Mouse (Mus musculus): ENCODE results near the gene Bicral. TPM values are rescaled to one million over a fixed set of nuclear protein-coding genes. Genes with fewer than 3 reads are reported as not detected.

The Bicral gene
- polyA plus RNA-seq, 1 experiment: 35.9 TPM

- WGBS: 54% methylated on average over 6 of the region's 6 CpGs
- H3K4me3 ChIP-seq (replicated peaks; ENCODE audit: insufficient read depth, low read depth, low read length): no peak overlapping the region
- DNase-seq: no peak
- no peaks in the 10 kb centered on the region for H3K27me3 ChIP-seq (ENCODE audit: control insufficient read depth, insufficient read depth, low read length)
- no peak overlapping the region for H3K27ac ChIP-seq (ENCODE audit: insufficient read depth, low read length)
- TF ChIP-seq POLR2A (IDR thresholded peaks at IDR 0.05; ENCODE audit: borderline replicate concordance, insufficient read depth, low read length): no peak
- no peak for TF ChIP-seq CTCF (IDR thresholded peaks at IDR 0.05; ENCODE audit: borderline replicate concordance, insufficient read depth, low read depth, low read length)
- peaks cover 38% of the 10 kb centered on the region for H3K4me1 ChIP-seq (ENCODE audit: control insufficient read depth, insufficient read depth, low read length)
These were observed 23.4 kb upstream of the Bicral start for GRCm38 (mm10) chr17:46881728-46882127.

GRCm38 (mm10) chr17:46880322-46880721 lies 22.0 kb upstream of the Bicral start:
- DNase-seq: no peak
- TF ChIP-seq POLR2A (IDR thresholded peaks at IDR 0.05; ENCODE audit: borderline replicate concordance, insufficient read depth, low read length) (no peak), CTCF (IDR thresholded peaks at IDR 0.05; ENCODE audit: borderline replicate concordance, insufficient read depth, low read depth, low read length) (no peak)
- no peak overlapping the region for H3K4me3 ChIP-seq (replicated peaks; ENCODE audit: insufficient read depth, low read depth, low read length)
- 55% methylated on average over 2 of the region's 2 CpGs for WGBS
- H3K4me1 ChIP-seq (ENCODE audit: control insufficient read depth, insufficient read depth, low read length): peaks cover 32% of the 10 kb centered on the region
- H3K27me3 ChIP-seq (ENCODE audit: control insufficient read depth, insufficient read depth, low read length): no peaks in the 10 kb centered on the region
- no peak overlapping the region for H3K27ac ChIP-seq (ENCODE audit: insufficient read depth, low read length)

- WGBS: 30% methylated on average over 14 of the region's 14 CpGs
- no peak for DNase-seq
- Histone ChIP-seq H3K27me3 (ENCODE audit: control insufficient read depth, insufficient read depth, low read length) (no peaks in the 10 kb centered on the region), H3K27ac (ENCODE audit: insufficient read depth, low read length) (no peak overlapping the region), H3K4me3 (replicated peaks; ENCODE audit: insufficient read depth, low read depth, low read length) (no peak overlapping the region), H3K4me1 (ENCODE audit: control insufficient read depth, insufficient read depth, low read length) (peaks cover 32% of the 10 kb centered on the region)
- TF ChIP-seq CTCF (IDR thresholded peaks at IDR 0.05; ENCODE audit: borderline replicate concordance, insufficient read depth, low read depth, low read length) (no peak), POLR2A (IDR thresholded peaks at IDR 0.05; ENCODE audit: borderline replicate concordance, insufficient read depth, low read length) (no peak)
These were observed 21.6 kb upstream of the Bicral start for GRCm38 (mm10) chr17:46879841-46880311.

GRCm38 (mm10) chr17:46877061-46877460 lies 18.8 kb upstream of the Bicral start:
- peaks cover 20% of the 10 kb centered on the region for H3K4me1 ChIP-seq (ENCODE audit: control insufficient read depth, insufficient read depth, low read length)
- no peak overlapping the region for H3K4me3 ChIP-seq (replicated peaks; ENCODE audit: insufficient read depth, low read depth, low read length)
- H3K27me3 ChIP-seq (ENCODE audit: control insufficient read depth, insufficient read depth, low read length): no peaks in the 10 kb centered on the region
- TF ChIP-seq CTCF (IDR thresholded peaks at IDR 0.05; ENCODE audit: borderline replicate concordance, insufficient read depth, low read depth, low read length): no peak
- no peak for TF ChIP-seq POLR2A (IDR thresholded peaks at IDR 0.05; ENCODE audit: borderline replicate concordance, insufficient read depth, low read length)
- 17% methylated on average over 5 of the region's 5 CpGs for WGBS
- H3K27ac ChIP-seq (ENCODE audit: insufficient read depth, low read length): no peak overlapping the region
- peak in 1 of 2 experiments; percentile 57 for DNase-seq

GRCm38 (mm10) chr17:46876371-46876950 lies 18.2 kb upstream of the Bicral start:
- no peak for DNase-seq
- no peaks in the 10 kb centered on the region for H3K27me3 ChIP-seq (ENCODE audit: control insufficient read depth, insufficient read depth, low read length)
- no peak for TF ChIP-seq POLR2A (IDR thresholded peaks at IDR 0.05; ENCODE audit: borderline replicate concordance, insufficient read depth, low read length)
- TF ChIP-seq CTCF (IDR thresholded peaks at IDR 0.05; ENCODE audit: borderline replicate concordance, insufficient read depth, low read depth, low read length): no peak
- H3K4me3 ChIP-seq (replicated peaks; ENCODE audit: insufficient read depth, low read depth, low read length): no peak overlapping the region
- H3K4me1 ChIP-seq (ENCODE audit: control insufficient read depth, insufficient read depth, low read length): peaks cover 15% of the 10 kb centered on the region
- WGBS: 85% methylated on average over 8 of the region's 8 CpGs
- no peak overlapping the region for H3K27ac ChIP-seq (ENCODE audit: insufficient read depth, low read length)

GRCm38 (mm10) chr17:46875626-46876025 lies 17.3 kb upstream of the Bicral start:
- Histone ChIP-seq H3K27me3 (ENCODE audit: control insufficient read depth, insufficient read depth, low read length) (no peaks in the 10 kb centered on the region), H3K27ac (ENCODE audit: insufficient read depth, low read length) (no peak overlapping the region), H3K4me3 (replicated peaks; ENCODE audit: insufficient read depth, low read depth, low read length) (no peak overlapping the region), H3K4me1 (ENCODE audit: control insufficient read depth, insufficient read depth, low read length) (peaks cover 15% of the 10 kb centered on the region)
- no peak for DNase-seq
- TF ChIP-seq POLR2A (IDR thresholded peaks at IDR 0.05; ENCODE audit: borderline replicate concordance, insufficient read depth, low read length) (no peak), CTCF (IDR thresholded peaks at IDR 0.05; ENCODE audit: borderline replicate concordance, insufficient read depth, low read depth, low read length) (no peak)
- 74% methylated on average over 3 of the region's 3 CpGs for WGBS

- H3K4me3 ChIP-seq (replicated peaks; ENCODE audit: insufficient read depth, low read depth, low read length): no peak overlapping the region
- TF ChIP-seq POLR2A (IDR thresholded peaks at IDR 0.05; ENCODE audit: borderline replicate concordance, insufficient read depth, low read length): no peak
- no peak for TF ChIP-seq CTCF (IDR thresholded peaks at IDR 0.05; ENCODE audit: borderline replicate concordance, insufficient read depth, low read depth, low read length)
- DNase-seq: no peak
- peaks cover 15% of the 10 kb centered on the region for H3K4me1 ChIP-seq (ENCODE audit: control insufficient read depth, insufficient read depth, low read length)
- no peaks in the 10 kb centered on the region for H3K27me3 ChIP-seq (ENCODE audit: control insufficient read depth, insufficient read depth, low read length)
- 41% methylated on average over 10 of the region's 10 CpGs for WGBS
- H3K27ac ChIP-seq (ENCODE audit: insufficient read depth, low read length): no peak overlapping the region
These were observed 15.9 kb upstream of the Bicral start for GRCm38 (mm10) chr17:46874133-46874532.

GRCm38 (mm10) chr17:46872806-46873205 lies 14.5 kb upstream of the Bicral start:
- peaks cover 13% of the 10 kb centered on the region for H3K4me1 ChIP-seq (ENCODE audit: control insufficient read depth, insufficient read depth, low read length)
- H3K4me3 ChIP-seq (replicated peaks; ENCODE audit: insufficient read depth, low read depth, low read length): no peak overlapping the region
- no peak overlapping the region for H3K27ac ChIP-seq (ENCODE audit: insufficient read depth, low read length)
- WGBS: 85% methylated on average over 7 of the region's 7 CpGs
- DNase-seq: no peak
- TF ChIP-seq POLR2A (IDR thresholded peaks at IDR 0.05; ENCODE audit: borderline replicate concordance, insufficient read depth, low read length) (no peak), CTCF (IDR thresholded peaks at IDR 0.05; ENCODE audit: borderline replicate concordance, insufficient read depth, low read depth, low read length) (no peak)
- H3K27me3 ChIP-seq (ENCODE audit: control insufficient read depth, insufficient read depth, low read length): no peaks in the 10 kb centered on the region

Measured in cerebellum, adult 2 months (tissue).